Mouse (Mus musculus) urinary bladder, adult 18-20 months (tissue): ENCODE data around the gene Patz1.

Experiments
- DNase-seq, 2 experiments: peaks; one replicate each; pipeline ENCODE4 v3.0.0; 2022; ENCODE audit warnings: low spot score in 2 of 2, mixed read lengths in 2 of 2

Patz1 gene

GRCm38 (mm10) chr11:3352990-3353585 lies 64.4 kb downstream of the Patz1 start:
- no peak for DNase-seq
